Mouse (Mus musculus) CH12.LX (cell line): ENCODE results near the gene Pip4k2c.

Experiments
- GABPA ChIP-seq: IDR thresholded peaks from 2 replicates; pipeline ENCODE4 v1.6.1; 2012; ENCODE audit warnings: low read depth, low read length, improper control_type of control experiment, inconsistent platforms; ENCODE audit not compliant: insufficient replicate concordance
- USF2 ChIP-seq: conservative IDR thresholded peaks from 2 replicates; pipeline ENCODE4 v1.6.1; 2011; ENCODE audit warnings: low read depth, low read length, improper control_type of control experiment
- ZNF384 ChIP-seq: IDR thresholded peaks from 2 replicates; pipeline ENCODE4 v1.6.1; 2012; ENCODE audit warnings: low read depth, low read length, improper control_type of control experiment, inconsistent platforms

DNA sequence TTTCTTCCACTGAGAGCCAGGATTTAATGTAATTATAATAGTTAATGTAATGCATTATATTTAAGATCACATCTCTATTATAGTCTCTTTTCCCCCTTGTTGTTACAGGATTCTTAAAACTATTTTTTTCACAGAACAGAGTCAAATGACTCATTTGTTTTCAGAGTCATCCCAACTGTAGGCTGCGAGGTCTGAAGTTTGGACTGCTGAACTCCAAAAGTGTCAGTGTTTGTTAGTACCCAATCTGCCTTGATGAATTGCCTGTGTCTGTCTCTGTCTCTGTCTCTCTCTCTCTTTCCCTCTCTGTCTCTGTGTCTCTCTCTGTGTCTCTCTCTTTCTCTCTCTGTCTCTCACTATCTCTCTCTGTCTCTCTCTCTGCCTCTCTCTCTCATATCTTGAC is 54.9 kb downstream of the Pip4k2c start:
- TF ChIP-seq USF2 = no peak
- no peak for TF ChIP-seq GABPA
- TF ChIP-seq ZNF384 = no peak
